Mouse (Mus musculus) heart, embryonic 10.5 days (tissue): ENCODE results near the gene Nop53. TPM values are rescaled to one million over a fixed set of nuclear protein-coding genes. Genes with fewer than 3 reads are reported as not detected.
A peak's percentile ranks its signal among the peaks of the same experiment; 100 is the strongest.
"Not testable (repeated sequence)": the region's sequence is repeated elsewhere in the genome, so short reads cannot be mapped to it uniquely, and the experiment has no call there.

ENCODE experiments used
- DNase-seq: peaks from one replicate; pipeline ENCODE4 v3.0.0-alpha.2; 2017; ENCODE audit warnings: low spot score
- H3K27ac ChIP-seq: fragments of 300-500 bp; sonication (generic); 2 replicates; pipeline ENCODE4 v1.5.1; 2016; ENCODE audit warnings: mild to moderate bottlenecking
- H3K27me3 ChIP-seq: fragments of 300-500 bp; sonication (generic); 2 replicates; pipeline ENCODE4 v1.6.1; 2016; ENCODE audit warnings: mild to moderate bottlenecking; ENCODE audit not compliant: poor library complexity, insufficient read depth, severe bottlenecking
- H3K36me3 ChIP-seq: fragments of 300-500 bp; sonication (generic); 2 replicates; pipeline ENCODE4 v1.6.1; 2016; ENCODE audit warnings: mild to moderate bottlenecking, moderate library complexity
- H3K4me1 ChIP-seq: fragments of 300-500 bp; sonication (generic); 2 replicates; pipeline ENCODE4 v1.6.1; 2016; ENCODE audit warnings: mild to moderate bottlenecking
- H3K4me3 ChIP-seq: fragments of 300-500 bp; sonication (generic); 2 replicates; pipeline ENCODE4 v1.5.1; 2016; ENCODE audit warnings: mild to moderate bottlenecking, moderate library complexity
- H3K9me3 ChIP-seq: fragments of 300-500 bp; sonication (generic); 2 replicates; pipeline ENCODE4 v1.6.1; 2016; ENCODE audit warnings: mild to moderate bottlenecking, moderate library complexity
- WGBS: fragments of 180-500 bp; shearing (Covaris S2); methylation state at CpG from one replicate; pipeline ENCODE4 v1.1.7; 2016; 5-methylcytosine and 5-hydroxymethylcytosine counted together
- polyA plus RNA-seq: library from polyadenylated mRNA; unstranded; fragments of >200 nt; fragmentation: Nextera tagmentation; extraction: Ambion mirVana; gene quantifications from 2 replicates; pipeline ENCODE4 v1.2.1, GENCODE M21; 2016

The Nop53 gene
- polyA plus RNA-seq, 1 experiment from 2014 or later = 152 TPM

- Histone ChIP-seq H3K27ac (no peak overlapping the region), H3K4me1 (peaks cover 5% of the 10 kb centered on the region; the same call in 1 of the 2 replicates), H3K27me3 (no peaks in the 10 kb centered on the region), H3K9me3 (no peaks in the 10 kb centered on the region), H3K4me3 (no peak overlapping the region), H3K36me3 (peaks cover 16% of the 10 kb centered on the region)
- DNase-seq = no peak
- 51% methylated on average over 3 of the region's 3 CpGs for WGBS
Measured at GRCm38 (mm10) chr7:15931635-15932034, 14.2 kb downstream of the Nop53 start.

DNA sequence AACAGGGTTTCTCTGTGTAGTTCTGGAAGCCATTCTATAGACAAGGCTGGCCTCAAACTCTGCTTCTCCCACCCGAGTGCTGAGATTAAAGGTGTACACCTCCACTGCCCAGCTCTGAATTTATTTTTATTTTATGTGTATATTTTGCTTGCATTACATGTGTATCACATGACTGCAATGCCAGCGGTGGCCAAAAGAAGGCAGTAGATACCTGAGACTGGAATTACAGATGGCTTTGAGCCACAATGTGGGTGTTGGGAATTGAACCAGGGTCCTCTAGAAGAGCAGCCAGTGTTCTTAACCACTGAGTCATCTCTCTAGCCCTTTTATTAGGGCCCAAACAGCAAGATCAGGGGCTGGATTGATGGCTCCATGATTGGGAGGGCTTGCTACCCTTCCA, 15.3 kb downstream of the Nop53 start:
- 57% methylated on average over 2 of the region's 2 CpGs for WGBS
- no peak overlapping the region for H3K4me3 ChIP-seq
- peaks cover 7% of the 10 kb centered on the region; the same call in 1 of the 2 replicates for H3K36me3 ChIP-seq
- H3K27me3 ChIP-seq = no peaks in the 10 kb centered on the region
- H3K4me1 ChIP-seq = peaks cover 5% of the 10 kb centered on the region; the same call in 1 of the 2 replicates
- H3K9me3 ChIP-seq = no peaks in the 10 kb centered on the region
- DNase-seq = no peak
- no peak overlapping the region for H3K27ac ChIP-seq

GRCm38 (mm10) chr7:15929910-15930309, 16.0 kb downstream of the Nop53 start:
- 19% methylated on average over 4 of the region's 4 CpGs for WGBS

GRCm38 (mm10) chr7:15922220-15922773, 23.6 kb downstream of the Nop53 start, which contains the start of gene Selenow:
Gene Selenow (minus strand): TSS chr7:15922402.
- peak within 1 kb of the TSS; percentile 97 for H3K27ac ChIP-seq
- WGBS = under 1% methylated on average over 33 of the region's 33 CpGs
- H3K4me3 ChIP-seq = peak within 1 kb of the TSS; percentile 81
- peak; percentile 97 for DNase-seq
- peaks cover 27% of the 10 kb centered on the region for H3K36me3 ChIP-seq
- H3K9me3 ChIP-seq = no peaks in the 10 kb centered on the region
- no peaks in the 10 kb centered on the region; the same call in 1 of the 2 replicates for H3K27me3 ChIP-seq
- H3K4me1 ChIP-seq = peaks cover 21% of the 10 kb centered on the region

More at GRCm38 (mm10) chr7:15929910-15930309, 16.0 kb downstream of the Nop53 start:
- H3K27me3 ChIP-seq = no peaks in the 10 kb centered on the region
- peaks cover 5% of the 10 kb centered on the region; the same call in 1 of the 2 replicates for H3K4me1 ChIP-seq
- peaks cover 2% of the 10 kb centered on the region; the same call in 1 of the 2 replicates for H3K36me3 ChIP-seq
- no peak overlapping the region for H3K27ac ChIP-seq
- H3K9me3 ChIP-seq = no peaks in the 10 kb centered on the region
- H3K4me3 ChIP-seq = no peak overlapping the region
- peak; percentile 86 for DNase-seq

DNA sequence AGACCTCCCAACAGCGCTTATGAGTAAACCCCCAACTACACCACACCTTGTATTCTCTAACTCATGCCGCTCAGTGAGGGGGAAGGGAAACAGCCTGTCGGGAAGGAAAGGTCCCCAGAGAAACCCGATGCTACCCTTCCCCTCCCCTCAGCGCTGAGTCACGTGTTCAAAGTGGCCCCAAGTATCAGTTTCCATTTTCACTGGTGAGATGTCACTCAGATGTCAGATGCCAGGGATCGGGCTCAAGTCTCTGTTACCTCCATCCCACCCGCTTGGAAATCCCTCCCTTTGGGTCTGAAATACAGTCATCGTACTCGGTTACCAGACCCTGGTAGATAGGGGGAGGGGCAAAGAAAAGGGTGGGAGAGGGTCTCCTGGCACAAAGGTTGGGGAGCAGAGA, 24.1 kb downstream of the Nop53 start:
- DNase-seq = peak; percentile 82
- no peaks in the 10 kb centered on the region; the same call in 1 of the 2 replicates for H3K27me3 ChIP-seq
- peaks cover 32% of the 10 kb centered on the region for H3K36me3 ChIP-seq
- peak overlapping the region; percentile 81 for H3K4me3 ChIP-seq
- WGBS = 1% methylated on average over 10 of the region's 10 CpGs
- H3K4me1 ChIP-seq = peaks cover 21% of the 10 kb centered on the region
- peak overlapping the region; percentile 97 for H3K27ac ChIP-seq
- H3K9me3 ChIP-seq = no peaks in the 10 kb centered on the region

GRCm38 (mm10) chr7:15920645-15921190, 25.2 kb downstream of the Nop53 start:
- Histone ChIP-seq H3K27ac (no peak overlapping the region), H3K9me3 (no peaks in the 10 kb centered on the region), H3K4me1 (peaks cover 21% of the 10 kb centered on the region), H3K27me3 (no peaks in the 10 kb centered on the region; the same call in 1 of the 2 replicates), H3K36me3 (peaks cover 36% of the 10 kb centered on the region), H3K4me3 (peak overlapping the region; percentile 81)
- WGBS = 63% methylated on average over 6 of the region's 6 CpGs
- DNase-seq = no peak

- Histone ChIP-seq H3K4me3 (peak overlapping the region; percentile 81), H3K27me3 (no peaks in the 10 kb centered on the region; the same call in 1 of the 2 replicates), H3K36me3 (peaks cover 36% of the 10 kb centered on the region), H3K27ac (0 out of 2 replicates have a peak overlapping the region, but pooled peaks have one; percentile 9), H3K9me3 (no peaks in the 10 kb centered on the region), H3K4me1 (peaks cover 21% of the 10 kb centered on the region)
- WGBS = 86% methylated on average over 9 of the region's 9 CpGs
- no peak for DNase-seq
Measured at GRCm38 (mm10) chr7:15919947-15920346, 25.9 kb downstream of the Nop53 start.

DNA sequence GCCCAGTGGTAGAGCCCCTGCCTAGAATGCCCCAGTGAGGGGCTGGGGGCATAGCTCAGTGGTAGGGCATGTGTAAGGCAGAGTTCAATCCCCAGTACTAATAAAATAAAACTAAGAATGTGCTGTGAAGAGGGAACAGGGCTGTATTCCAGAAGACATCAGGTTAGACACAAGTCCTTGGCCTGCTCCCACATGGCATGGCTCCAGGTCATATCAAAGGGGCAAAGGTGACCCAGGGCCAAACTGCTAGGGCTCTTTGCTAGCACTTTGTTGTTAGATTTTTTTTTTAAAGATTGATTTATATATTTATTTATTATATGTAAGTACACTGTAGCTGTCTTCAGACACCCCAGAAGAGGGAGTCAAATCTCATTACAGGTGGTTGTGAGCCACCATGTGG, 27.5 kb downstream of the Nop53 start:
- DNase-seq = no peak
- no peaks in the 10 kb centered on the region for H3K9me3 ChIP-seq
- no peak overlapping the region for H3K27ac ChIP-seq
- H3K4me1 ChIP-seq = peaks cover 21% of the 10 kb centered on the region
- H3K4me3 ChIP-seq = no peak overlapping the region
- no peaks in the 10 kb centered on the region for H3K27me3 ChIP-seq
- peaks cover 36% of the 10 kb centered on the region for H3K36me3 ChIP-seq

DNA sequence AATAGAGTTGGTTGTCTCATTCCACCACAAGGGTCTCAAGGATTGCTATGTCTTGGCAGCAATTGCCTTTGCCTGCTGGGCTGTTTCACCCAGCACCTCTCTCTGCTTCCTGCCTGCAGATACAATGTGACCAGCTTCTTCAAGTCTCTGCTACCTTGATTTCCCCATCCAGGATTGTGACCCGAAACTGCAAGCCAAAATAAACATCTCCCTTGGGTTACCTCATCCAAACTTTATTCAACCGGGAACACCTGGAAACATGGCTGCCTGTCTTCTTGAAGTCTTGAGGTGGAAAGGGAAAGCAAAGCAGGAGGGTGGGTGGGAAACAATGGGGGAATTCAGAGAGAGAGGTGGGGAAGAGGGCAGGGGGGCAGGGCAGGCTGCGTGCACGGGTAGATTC, 28.9 kb downstream of the Nop53 start:
- 83% methylated on average over 4 of the region's 4 CpGs for WGBS

DNA sequence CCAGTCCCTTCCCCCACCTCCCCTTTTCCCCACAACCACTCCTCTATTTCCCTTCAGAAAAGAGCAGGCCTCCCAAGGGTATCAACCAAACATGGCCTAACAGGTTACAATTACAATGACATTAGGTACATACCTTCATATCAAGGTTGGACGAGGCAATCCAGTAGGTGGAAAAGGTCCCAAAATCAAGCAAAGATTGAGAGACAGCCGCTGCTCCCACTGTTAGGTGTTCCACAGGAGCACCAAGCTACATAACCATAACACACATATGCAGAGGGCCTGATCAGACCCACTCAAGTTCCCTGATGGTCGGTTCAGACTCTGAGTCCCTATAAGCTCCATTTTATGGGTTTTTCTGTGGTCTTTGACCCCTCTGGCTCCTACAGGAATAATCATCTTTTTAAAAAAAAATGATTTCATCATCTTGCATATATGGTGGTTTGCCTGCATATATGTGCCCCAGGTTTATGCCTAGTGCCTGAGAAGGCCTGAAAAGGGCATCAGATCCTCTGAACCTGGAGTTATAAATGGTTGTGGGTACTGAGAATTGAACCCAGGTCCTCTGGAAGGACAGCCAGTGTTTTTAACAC, 29.6 kb downstream of the Nop53 start:
- WGBS = 83% methylated on average over 3 of the region's 3 CpGs
- H3K27ac ChIP-seq = no peak overlapping the region
- no peaks in the 10 kb centered on the region for H3K9me3 ChIP-seq
- peaks cover 13% of the 10 kb centered on the region for H3K4me1 ChIP-seq
- H3K36me3 ChIP-seq = peaks cover 36% of the 10 kb centered on the region
- no peak overlapping the region for H3K4me3 ChIP-seq
- H3K27me3 ChIP-seq = no peaks in the 10 kb centered on the region
- DNase-seq = no peak

More for the DNA sequence above, 28.9 kb downstream of the Nop53 start:
- DNase-seq = no peak
- H3K27me3 ChIP-seq = no peaks in the 10 kb centered on the region
- no peak overlapping the region for H3K4me3 ChIP-seq
- H3K9me3 ChIP-seq = no peaks in the 10 kb centered on the region
- peaks cover 36% of the 10 kb centered on the region for H3K36me3 ChIP-seq
- peaks cover 14% of the 10 kb centered on the region for H3K4me1 ChIP-seq
- H3K27ac ChIP-seq = no peak overlapping the region

GRCm38 (mm10) chr7:15915695-15916094, 30.2 kb downstream of the Nop53 start:
- H3K4me3 ChIP-seq, DNase-seq, H3K9me3 ChIP-seq, H3K27me3 ChIP-seq, H3K4me1 ChIP-seq, H3K27ac ChIP-seq: not testable (repeated sequence)
- WGBS = 86% methylated on average over 4 of the region's 4 CpGs
- H3K36me3 ChIP-seq = peaks cover 36% of the 10 kb centered on the region

- whole genome bisulfite sequencing = 82% methylated on average over 2 of the region's 2 CpGs
- H3K9me3 ChIP-seq = no peaks in the 10 kb centered on the region
- H3K27me3 ChIP-seq = no peaks in the 10 kb centered on the region
- no peaks in the 10 kb centered on the region; the same call in 1 of the 2 replicates for H3K4me1 ChIP-seq
- no peak overlapping the region for H3K4me3 ChIP-seq
- H3K27ac ChIP-seq = no peak overlapping the region
- H3K36me3 ChIP-seq = peaks cover 29% of the 10 kb centered on the region
- no peak for DNase-seq
Measured at GRCm38 (mm10) chr7:15914751-15915150, 31.1 kb downstream of the Nop53 start.

GRCm38 (mm10) chr7:15914252-15914651, 31.6 kb downstream of the Nop53 start:
- 38% methylated on average over 2 of the region's 2 CpGs for WGBS
- Histone ChIP-seq H3K27ac (no peak overlapping the region), H3K36me3 (peaks cover 24% of the 10 kb centered on the region), H3K4me3 (no peak overlapping the region), H3K4me1 (no peaks in the 10 kb centered on the region; the same call in 1 of the 2 replicates), H3K9me3 (no peaks in the 10 kb centered on the region), H3K27me3 (no peaks in the 10 kb centered on the region)
- DNase-seq = no peak
